Mouse (Mus musculus) adrenal gland, postnatal 36 days (tissue): ENCODE data around the gene Sprr3. TPM values are rescaled to one million over a fixed set of nuclear protein-coding genes. Genes with fewer than 3 reads are reported as not detected.
"Not testable (repeated sequence)": the region's sequence is repeated elsewhere in the genome, so short reads cannot be mapped to it uniquely, and the experiment has no call there.

Experiments
- DNase-seq, 2 experiments: peaks; one replicate each; pipeline ENCODE4 v3.0.0; 2021; ENCODE audit warnings: mixed read lengths in 1 of 2
- long read RNA-seq, 2 experiments: library from polyadenylated mRNA; stranded (forward); transcript quantifications; one replicate each; pipeline ENCODE4 v2.0.0; 2021; ENCODE audit warnings: borderline sequencing depth in 2 of 2
- total RNA-seq, 2 experiments: library from RNA; stranded (reverse); gene quantifications; 2 replicates each; pipeline ENCODE4 v1.2.3; 2021

Gene Sprr3
- total RNA-seq, result not detected
- long read RNA-seq, experiment 1, result 0 reads
- long read RNA-seq, experiment 2, result 0 reads

DNA sequence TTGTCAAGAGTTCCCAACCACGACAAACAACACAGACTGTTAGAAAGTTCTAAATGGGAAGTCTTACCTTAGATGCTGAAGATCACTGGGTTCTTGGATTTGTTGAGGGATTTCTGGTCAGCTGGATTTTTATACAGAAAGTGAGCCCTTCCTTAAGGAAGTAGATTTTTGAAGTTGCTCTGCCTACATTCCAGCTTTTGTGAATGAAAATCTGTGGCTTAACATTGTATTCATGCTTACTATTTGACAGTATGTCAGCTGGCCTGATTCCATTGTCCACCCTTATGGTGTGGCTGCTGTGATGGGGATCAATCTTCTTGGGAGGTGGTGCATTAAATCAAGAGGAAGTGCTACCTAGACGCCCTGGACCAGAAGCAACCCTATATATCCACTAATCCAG is at the start of gene Sprr3:
Gene Sprr3, minus strand, starts transcription at position 101 of the 400 bp plus-strand sequence.
- no peak for DNase-seq

DNA sequence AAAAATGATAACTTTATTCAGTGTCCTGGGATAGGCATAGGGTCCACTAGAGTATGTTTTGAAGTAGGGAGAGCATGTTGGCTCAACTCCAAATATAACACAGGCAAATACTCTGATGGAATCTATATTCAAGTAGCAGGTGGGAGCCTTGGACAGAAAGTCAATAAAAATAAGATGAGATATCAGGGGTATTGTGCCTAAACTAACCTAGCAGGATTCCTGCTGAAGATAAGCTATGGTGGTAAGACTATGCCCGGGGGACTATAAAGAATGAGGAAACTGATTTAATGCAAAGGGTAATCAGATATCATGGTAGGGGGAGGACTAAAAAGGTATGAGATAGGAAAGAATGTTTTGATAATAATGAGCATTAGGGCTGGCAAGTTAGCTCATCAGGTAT is 49.7 kb upstream of the Sprr3 start:
- no peak for DNase-seq

DNA sequence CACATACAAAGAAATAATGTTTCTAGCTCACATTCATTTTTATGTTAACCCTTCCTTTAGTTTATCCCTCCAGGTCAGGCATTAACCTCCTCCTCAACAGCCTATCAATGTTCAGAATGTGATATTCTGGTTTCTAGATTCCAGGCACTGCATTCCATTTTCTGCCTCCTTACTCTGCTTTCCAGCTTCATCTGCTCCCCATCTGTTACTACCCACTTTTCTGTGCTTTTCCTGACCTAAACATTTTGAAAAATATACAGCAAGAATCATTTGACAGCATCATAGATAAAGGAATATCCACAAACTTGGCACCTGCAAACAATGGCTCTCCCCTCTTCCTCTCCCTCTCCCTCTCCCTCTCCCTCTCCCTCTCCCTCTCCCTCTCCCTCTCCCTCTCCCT is 45.0 kb upstream of the Sprr3 start:
- DNase-seq, result no peak

DNA sequence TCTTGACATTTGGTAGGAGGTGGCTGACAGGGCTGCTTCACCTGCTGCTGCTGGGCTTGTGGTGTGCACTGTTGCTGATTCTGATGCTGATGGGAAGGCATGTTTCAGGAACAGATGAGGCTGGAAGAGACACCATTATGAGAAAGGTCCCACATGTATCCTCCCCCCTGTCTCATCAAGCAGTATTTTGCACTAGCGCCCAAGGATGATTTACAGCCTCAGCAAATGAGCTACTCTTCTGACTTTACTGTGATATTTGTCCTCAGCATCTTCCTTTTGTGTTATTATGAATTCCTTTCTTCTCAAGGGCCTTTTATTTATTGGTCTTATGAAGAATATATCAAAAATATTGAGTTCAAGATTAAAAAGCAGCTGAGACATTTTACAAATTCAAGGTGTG is 41.9 kb upstream of the Sprr3 start, which contains the start of gene Sprr4:
Gene Sprr4, minus strand, starts transcription at position 101 of the 400 bp plus-strand sequence.
- DNase-seq, result no peak

DNA sequence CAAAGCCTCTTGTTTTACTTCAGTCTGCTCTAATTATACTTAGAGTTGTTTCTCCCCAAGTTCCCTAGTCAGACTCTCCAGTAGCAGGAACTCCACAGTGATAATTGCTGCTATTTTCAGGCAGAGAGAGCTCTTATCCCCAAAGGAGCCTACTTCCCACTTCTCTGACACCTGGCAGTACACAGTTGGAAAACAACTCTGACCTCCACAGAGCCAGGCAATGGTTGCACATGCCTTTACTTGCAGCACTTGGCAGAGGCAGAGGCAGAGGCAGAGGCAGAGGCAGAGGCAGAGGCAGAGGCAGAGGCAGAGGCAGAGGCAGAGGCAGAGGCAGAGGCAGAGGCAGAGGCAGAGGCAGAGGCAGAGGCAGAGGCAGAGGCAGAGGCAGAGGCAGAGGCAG is 31.7 kb upstream of the Sprr3 start:
- not testable (repeated sequence) for DNase-seq

DNA sequence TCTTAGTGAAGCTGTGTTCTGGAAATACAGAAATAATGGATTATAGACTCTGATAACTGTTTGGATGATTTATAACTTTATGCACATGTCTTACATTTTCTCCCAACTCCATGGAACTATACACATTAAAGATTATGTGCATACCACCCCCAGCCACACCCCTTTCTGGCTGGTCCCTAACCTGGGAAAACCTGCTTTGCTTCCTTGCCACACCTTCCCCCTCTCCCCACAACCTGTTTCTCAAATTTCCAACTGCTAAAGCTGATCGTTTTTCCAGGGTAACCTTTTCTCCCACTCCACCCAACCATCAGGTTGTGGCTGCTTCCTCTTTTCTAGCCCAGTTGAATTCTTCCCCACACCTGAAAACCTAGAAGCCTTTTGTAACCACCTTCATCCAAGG is 27.8 kb upstream of the Sprr3 start:
- DNase-seq, result no peak

DNA sequence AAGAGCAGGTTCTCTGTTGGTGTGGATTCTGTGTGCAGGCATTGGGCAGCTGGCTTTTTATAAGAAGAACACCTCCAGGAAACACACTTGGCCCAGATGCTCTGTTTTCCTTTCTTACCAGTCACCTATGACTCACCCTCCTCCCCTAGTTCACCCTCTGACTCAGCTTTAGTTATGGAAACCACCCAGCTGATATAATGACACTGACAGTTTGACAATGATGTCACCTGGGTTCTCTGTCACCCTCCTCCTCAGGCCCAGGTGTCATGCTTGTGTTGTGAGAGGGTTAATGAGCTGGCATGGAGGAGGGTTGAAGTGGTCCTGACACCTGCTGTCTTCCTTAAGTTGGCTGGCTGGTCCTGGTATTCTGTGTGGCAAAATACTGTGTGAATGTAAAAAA is 27.3 kb upstream of the Sprr3 start, which contains the start of gene Sprr1a:
Gene Sprr1a, minus strand, starts transcription at position 33 of the 400 bp plus-strand sequence.
- DNase-seq, result peak; percentile 17 to 25

DNA sequence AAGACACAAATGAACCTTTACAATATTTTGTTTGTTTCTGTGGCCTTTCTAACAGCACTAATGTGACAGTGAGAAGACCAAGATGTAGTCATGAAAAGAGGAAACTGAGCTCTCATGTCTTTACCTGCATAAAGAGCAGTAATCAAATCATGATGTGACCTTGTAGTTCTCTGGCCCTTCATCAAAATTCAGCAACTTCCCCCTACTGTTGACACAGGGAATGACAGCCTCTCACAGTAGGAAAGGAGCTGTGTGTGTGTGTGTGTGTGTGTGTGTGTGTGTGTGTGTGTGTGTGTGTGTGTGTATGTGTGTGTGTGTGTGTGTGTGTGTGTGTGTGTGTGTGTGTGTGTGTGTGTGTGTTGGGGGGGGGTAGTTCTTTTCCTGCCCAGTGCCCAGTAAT is 22.7 kb upstream of the Sprr3 start:
- peak; percentile 5 to 11 for DNase-seq

DNA sequence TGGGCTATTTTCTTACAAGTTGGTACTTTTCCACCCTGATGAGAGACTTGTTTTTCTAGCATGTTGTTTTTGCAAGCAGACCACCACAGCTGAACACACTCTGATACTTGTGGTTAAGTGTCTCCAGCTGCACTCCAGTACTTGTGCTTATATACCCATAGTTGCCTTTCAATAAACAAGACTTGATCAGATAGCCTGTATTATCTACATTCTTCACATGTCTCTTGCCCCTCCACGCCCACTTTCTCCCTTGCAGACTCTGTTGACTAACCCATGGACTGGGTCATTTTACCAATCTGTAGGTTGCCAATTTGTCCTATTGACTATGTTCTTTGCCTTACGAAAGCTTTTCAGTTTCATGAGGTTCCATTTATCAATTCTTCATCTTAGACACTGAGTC is 11.6 kb upstream of the Sprr3 start:
- DNase-seq, result no peak

DNA sequence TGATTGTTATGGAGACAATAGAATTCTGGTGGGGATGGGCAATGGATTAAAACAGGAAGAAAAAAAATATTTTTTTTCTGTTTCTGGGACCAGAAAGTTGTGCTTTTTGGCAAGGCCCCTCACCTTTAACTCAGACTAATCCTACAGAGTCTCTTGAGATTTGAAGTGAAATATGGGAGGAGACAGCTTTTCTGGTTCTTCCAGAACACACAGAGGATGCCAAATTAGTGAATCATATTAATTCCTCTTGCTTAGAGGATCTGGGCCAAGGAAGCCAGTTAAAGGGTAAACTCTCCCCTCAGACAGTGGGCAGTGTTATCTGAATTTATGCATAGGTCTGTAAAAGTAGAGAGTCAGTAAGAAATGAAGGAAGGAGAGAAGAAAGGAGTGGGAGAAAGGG is 8.9 kb upstream of the Sprr3 start:
- DNase-seq, result no peak

DNA sequence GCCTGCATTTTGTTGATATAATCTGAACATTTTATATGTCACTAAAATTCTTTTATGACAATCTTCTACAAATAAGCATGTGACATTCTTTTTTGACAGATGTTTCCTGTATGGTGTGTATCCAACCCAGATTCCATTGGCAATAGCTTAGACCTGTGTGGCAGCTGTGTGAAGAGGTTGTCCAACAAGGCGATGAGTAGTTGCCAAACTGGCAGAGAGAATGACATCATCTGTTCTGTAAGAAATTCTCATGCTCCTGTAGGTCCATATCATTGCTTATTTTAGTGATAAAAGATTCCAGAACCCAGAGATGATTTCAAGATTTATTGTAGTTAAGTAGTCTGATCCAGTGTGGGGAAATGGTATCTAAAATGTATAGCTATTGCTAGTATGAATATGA is 8.1 kb upstream of the Sprr3 start:
- DNase-seq, result no peak

DNA sequence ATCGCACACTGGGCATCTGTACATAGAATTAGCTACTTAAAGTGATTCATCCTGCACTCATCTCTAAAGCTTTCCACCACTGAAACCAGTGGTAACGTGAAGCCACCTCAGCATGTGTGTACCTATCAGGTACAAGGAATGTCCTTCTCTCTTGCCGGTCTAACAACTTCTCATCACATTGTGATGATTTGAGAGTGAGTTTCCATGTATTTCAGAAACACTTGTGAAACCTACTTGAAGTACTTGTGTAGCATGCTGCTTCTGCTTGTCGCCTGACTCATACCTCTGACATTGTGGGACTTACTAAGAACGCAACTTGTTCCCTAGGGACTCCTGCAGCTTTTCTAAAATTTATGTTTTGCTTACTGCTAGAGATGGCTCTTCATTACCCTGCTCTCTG is 3.4 kb downstream of the Sprr3 start:
- DNase-seq, result no peak

DNA sequence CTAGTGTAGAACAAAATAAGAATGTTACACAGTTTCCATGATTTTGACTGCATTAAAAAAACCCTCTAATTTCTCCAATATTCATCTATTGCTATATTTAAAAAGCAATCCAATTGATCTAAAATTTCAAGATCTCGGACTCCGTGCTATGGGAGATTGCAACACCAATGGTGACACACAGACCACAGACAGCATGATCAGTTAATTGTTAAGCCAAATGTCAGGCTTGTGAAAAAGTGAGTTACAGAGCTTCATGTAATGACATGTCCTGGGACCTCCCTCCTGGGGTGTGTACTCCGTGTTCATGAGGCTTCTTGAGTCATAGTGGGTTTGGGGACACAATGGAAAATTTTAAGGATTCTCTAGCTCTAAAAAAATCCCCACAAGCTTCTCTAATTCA is 18.3 kb downstream of the Sprr3 start:
- peak in 1 of 2 experiments; percentile 8 for DNase-seq

DNA sequence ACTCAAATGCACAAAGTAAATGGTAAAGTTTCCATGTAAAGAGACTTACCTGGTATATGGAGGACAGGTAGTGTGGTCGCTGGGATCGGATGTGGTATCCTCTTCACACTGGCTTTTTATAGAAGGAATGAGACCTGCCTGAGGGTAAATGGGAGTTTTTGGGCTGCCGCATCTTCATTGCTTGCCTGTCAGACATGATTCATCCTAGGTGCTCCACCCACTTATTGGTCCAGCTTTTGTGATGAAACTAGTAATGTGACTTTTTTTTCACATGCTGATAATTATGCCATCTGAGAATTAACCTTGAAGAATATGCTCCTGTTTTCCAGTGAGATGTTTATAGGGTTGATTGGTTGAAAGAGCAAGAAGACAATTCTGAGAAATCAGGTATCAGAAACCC is 19.8 kb downstream of the Sprr3 start, which contains the start of gene Sprr1b:
Gene Sprr1b, minus strand, starts transcription at position 101 of the 400 bp plus-strand sequence.
- DNase-seq, result no peak

DNA sequence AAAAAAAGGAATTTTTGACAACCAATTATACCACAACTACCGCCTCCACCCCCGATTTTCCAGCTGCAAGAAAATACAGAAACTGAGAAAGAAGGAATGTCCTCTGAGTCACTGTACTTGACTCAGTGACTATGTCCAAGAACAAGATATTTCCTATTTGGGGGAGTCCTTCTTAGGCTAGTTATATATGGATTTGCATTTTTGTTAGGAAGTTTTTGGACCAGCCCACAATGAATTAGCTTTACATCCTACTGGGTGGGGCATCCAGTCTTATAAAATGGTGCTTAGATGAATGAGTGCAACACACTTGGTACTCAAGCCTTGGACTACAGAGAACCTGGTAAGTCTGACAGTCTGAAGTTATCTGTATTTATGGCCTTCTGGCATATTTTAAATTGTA is 26.2 kb downstream of the Sprr3 start, which contains the start of gene Sprr2k:
Gene Sprr2k, plus strand, starts transcription at position 301 of the 400 bp plus-strand sequence.
- DNase-seq, result no peak

DNA sequence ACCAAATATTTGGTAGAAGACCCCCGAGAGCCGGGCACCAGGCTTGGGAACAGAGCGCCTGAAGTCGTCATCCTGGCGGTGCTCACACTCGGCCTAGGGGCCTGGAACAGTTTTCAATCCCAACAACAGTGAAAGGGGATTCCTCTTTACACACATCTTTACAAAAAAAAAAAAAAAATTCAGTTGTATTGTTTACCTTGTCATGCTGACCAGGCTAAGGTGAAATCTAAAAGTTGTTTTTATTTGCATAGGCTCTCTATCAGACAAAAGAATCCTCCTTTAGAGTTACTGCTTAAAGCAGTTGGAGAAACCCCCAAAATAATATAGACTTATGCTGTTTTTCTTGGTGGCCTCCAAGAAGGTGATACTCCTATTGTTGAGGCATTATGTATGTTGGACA is 29.2 kb downstream of the Sprr3 start, which contains the start of gene Gm9774:
Gene Gm9774, minus strand, starts transcription at position 101 of the 400 bp plus-strand sequence.
- DNase-seq, result no peak

DNA sequence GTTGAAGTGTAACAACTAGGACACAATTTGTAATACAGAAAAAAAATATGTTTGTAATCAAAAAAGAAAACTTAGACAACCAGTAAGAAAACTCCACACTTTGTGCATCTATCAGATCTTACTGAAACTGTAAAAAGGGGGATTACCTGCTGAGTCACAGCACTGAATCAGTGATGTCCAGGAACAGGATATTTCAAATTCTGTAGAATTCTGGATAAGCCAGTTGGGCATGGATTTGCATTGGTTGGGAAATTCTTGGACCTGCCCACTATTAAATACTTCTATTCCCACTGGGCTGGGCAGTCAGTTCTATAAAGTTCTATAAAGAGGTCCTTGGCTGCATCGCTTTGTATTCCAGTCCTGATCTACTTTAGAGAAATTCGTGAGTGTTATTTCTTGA is 40.7 kb downstream of the Sprr3 start, which contains the start of gene Sprr2j-ps:
Gene Sprr2j-ps, plus strand, starts transcription at position 301 of the 400 bp plus-strand sequence.
- DNase-seq, result no peak

DNA sequence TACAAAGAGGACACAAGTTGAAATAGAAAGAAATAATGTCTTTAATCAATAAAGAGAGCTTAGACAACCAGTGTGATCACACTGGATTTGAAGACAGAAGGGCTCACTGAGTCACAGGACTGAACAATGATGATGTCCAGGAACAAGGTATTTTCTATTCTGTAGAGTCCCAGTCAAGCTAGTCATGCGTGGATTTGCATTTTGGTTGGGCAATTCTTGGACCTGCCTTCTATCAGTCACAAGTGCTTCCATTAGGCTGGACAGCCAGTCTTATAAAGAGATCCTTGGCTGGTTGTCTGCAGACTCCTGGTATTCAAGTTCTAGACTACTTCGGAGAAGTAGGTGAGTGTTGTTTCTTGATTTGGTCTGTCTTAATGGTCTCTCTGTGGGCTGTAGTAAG is 50.8 kb downstream of the Sprr3 start, which contains the start of gene Sprr2i:
Gene Sprr2i, plus strand, starts transcription at position 301 of the 400 bp plus-strand sequence.
- no peak for DNase-seq

Other genes with a start within 250 kb of the Sprr3 start
- not detected for gene Sprr2a1, start 242.9 kb downstream of the Sprr3 start, total RNA-seq
- not detected for gene Sprr2a2, start 242.8 kb downstream of the Sprr3 start, total RNA-seq
- gene Sprr2a3, start 173.3 kb downstream of the Sprr3 start, total RNA-seq, result not detected
- gene Sprr2b, start 142.1 kb downstream of the Sprr3 start, total RNA-seq, result not detected
- not detected for gene Sprr2d, start 119.6 kb downstream of the Sprr3 start, total RNA-seq
- gene Sprr2e, start 106.6 kb downstream of the Sprr3 start, total RNA-seq, result not detected
- not detected for gene Sprr2f, start 93.5 kb downstream of the Sprr3 start, total RNA-seq
- not detected for gene Sprr2h, start 73.0 kb downstream of the Sprr3 start, total RNA-seq
- gene Sprr2i, start 50.7 kb downstream of the Sprr3 start, total RNA-seq, result not detected
- gene Sprr2j-ps, start 40.6 kb downstream of the Sprr3 start, total RNA-seq, result not detected
- gene Gm9774, start 29.3 kb downstream of the Sprr3 start, total RNA-seq, result 1 to 10 TPM; 6.5 to 6.6 TPM
- gene Sprr2k, start 26.1 kb downstream of the Sprr3 start, total RNA-seq, result not detected
- gene Sprr1b, start 19.9 kb downstream of the Sprr3 start, total RNA-seq, result not detected
- not detected for gene Sprr1a, start 27.2 kb upstream of the Sprr3 start, total RNA-seq
- gene Sprr4, start 41.8 kb upstream of the Sprr3 start, total RNA-seq, result not detected
- gene 2310046K23Rik, start 75.8 kb upstream of the Sprr3 start, total RNA-seq, result not detected
- not detected for gene Ivl, start 115.0 kb upstream of the Sprr3 start, total RNA-seq
- not detected for gene Smcp, start 130.3 kb upstream of the Sprr3 start, total RNA-seq
- not detected for gene 2210017I01Rik, start 148.8 kb upstream of the Sprr3 start, total RNA-seq
- gene Lce6a, start 162.9 kb upstream of the Sprr3 start, total RNA-seq, result not detected
- gene Lce1a1, start 189.6 kb upstream of the Sprr3 start, total RNA-seq, result not detected
- not detected for gene Lce1b, start 198.2 kb upstream of the Sprr3 start, total RNA-seq
- not detected for gene Lce1a2, start 211.6 kb upstream of the Sprr3 start, total RNA-seq
- not detected for gene Lce1c, start 220.5 kb upstream of the Sprr3 start, total RNA-seq
- not detected for gene Lce1d, start 228.5 kb upstream of the Sprr3 start, total RNA-seq